25 mouse cellular contexts compared by ENCODE assay signal in the genomic region with DNA sequence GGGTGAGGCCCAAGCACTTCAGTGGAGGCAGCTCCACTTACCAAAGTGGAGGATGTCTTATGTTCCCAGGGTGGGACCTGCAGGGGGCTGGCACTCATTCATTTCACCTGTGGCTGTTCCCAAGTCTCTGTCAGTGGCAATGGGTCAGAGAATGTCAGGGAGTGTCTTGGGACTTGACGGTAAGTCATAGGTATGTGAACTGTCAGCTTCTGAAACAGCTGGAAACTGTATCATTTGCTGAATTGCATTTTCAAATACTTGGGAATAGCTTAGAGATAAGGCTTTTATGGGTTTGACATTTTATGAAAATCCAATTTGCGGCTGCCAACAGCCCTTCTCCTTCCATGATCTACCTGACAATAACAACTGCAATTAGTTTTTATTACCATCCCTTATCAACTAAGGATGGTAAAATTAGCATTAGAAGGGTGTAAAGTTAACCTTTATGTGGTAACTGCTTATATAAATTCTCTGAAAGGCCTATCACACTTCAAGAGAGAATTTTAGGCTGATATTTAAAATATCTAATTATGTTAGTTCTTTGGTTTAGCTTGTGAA. TPM values are rescaled to one million over a fixed set of nuclear protein-coding genes. Genes with fewer than 3 reads are reported as not detected.
"Had no signal": no experiment of that assay in that cellular context is flagged by ENCODE, and none has a peak within 500 bp of the region (broad histone marks: within the 10 kb centered on the region; RNA-seq: fewer than 3 reads in every experiment).

No protein-coding gene starts in this region.

- H3K9ac ChIP-seq: liver, embryonic 13.5 days; neural tube, embryonic 12.5 days had no signal

- H3K4me1 ChIP-seq: neural tube, embryonic 12.5 days had no signal

- H3K9me3 ChIP-seq: liver, embryonic 13.5 days; neural tube, embryonic 12.5 days had no signal

- DNase-seq: kidney, adult 2 months; kidney, postnatal 36 days; liver, embryonic 13.5 days; lung, adult 2 months; midbrain, embryonic 14.5 days; right cerebral cortex, adult 18-20 months; right cerebral cortex, postnatal 14 days; right cerebral cortex, postnatal 4 days; thymus, adult 2 months; thymus, postnatal 14 days; thymus, postnatal 4 days had no signal

- H3K27ac ChIP-seq: kidney, postnatal 0 days; liver, embryonic 13.5 days; neural tube, embryonic 12.5 days; stomach, postnatal 0 days had no signal

- H3K4me2 ChIP-seq: liver, embryonic 13.5 days; midbrain, embryonic 11.5 days; neural tube, embryonic 12.5 days had no signal

- H3K4me3 ChIP-seq: liver, embryonic 13.5 days; neural tube, embryonic 12.5 days had no signal

- H3K36me3 ChIP-seq: liver, embryonic 13.5 days; neural tube, embryonic 12.5 days had no signal

- H3K27me3 ChIP-seq: liver, embryonic 13.5 days; neural tube, embryonic 12.5 days had no signal

RNA-seq across cellular contexts. Expression of a gene that starts 35.0 kb away (rescaled TPM):
- total RNA-seq: layer of hippocampus, adult 8-10 months; layer of hippocampus, postnatal 10 days; left cerebral cortex, adult 18-20 months; left cerebral cortex, postnatal 25 days; megakaryocyte-erythroid progenitor cell, adult 5-6 weeks; midbrain, postnatal 0 days had no signal
- polyA plus RNA-seq: kidney, adult 2 months; kidney, embryonic 14.5 days; kidney, postnatal 0 days; limb, embryonic 11.5 days; limb, embryonic 14.5 days; liver, embryonic 13.5 days; midbrain, embryonic 14.5 days; midbrain, postnatal 0 days; stomach, embryonic 14.5 days; stomach, postnatal 0 days had no signal
